Mouse (Mus musculus) ES-CJ7 (cell line): ENCODE data around the gene Olfr1459.

ENCODE experiments used
- DNase-seq: peaks from one replicate; pipeline ENCODE4 v3.0.0; 2011; ENCODE audit warnings: low read depth, low spot score

Olfr1459 gene

DNA sequence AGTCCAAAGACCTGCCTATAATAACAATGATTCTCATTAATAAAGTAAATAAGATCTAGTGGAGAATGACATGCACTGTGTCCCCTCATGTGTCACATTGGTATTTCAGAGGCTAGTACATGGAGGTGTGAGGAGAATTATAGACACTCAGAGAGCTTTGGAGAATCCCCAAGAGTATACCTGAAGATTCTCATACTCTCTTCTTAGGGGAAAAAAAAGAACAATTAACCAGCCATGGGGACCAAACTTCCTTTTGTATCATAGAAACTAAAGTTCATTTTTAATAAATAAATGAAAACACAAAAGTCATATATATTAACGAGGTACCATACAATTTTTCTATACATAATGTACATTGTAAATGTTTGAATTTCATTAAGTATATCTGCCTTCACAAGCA is at the start of gene Olfr1459:
Gene Olfr1459, minus strand, starts transcription at position 101 of the 400 bp plus-strand sequence.
- no peak for DNase-seq

DNA sequence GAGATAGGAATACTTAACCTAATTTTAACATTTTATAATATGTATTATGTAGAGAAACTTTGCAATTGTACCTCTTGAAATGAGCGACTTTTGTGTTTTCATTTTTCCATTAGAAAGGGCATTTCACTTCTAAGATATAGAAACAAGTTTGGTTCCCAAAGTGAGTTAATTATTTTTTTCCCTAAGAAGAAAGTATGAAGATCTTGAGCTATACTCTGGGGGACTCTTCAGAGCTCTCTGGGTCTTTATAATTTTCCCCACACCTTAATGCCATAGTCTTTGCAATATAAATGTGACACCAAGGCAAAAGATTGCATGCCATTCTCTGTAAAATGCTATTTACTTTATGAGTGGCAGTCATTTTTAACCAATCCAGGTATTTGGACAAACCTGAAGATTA is 36.1 kb upstream of the Olfr1459 start, which contains the start of gene Olfr1462:
Gene Olfr1462, plus strand, starts transcription at position 301 of the 400 bp plus-strand sequence.
- no peak for DNase-seq

DNA sequence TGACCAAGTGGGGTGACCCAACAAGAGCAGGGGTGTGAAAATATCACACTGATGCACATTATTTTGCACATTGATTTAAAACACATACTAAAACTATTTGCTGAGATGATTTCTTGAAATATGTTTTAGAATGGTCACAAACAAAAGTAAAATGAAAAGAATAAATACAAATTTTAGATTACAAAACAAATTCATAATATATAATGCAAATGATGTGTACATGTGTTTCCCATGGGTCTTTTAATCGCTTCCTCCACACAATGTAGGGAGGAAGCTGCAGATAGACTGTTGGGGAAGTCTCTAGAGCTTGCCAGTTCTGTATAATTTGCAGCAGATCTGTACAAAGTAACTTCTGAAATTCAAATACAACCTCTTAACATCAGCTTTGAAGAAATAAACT is 13.4 kb upstream of the Olfr1459 start, which contains the start of gene Olfr1461:
Gene Olfr1461, plus strand, starts transcription at position 301 of the 400 bp plus-strand sequence.
- no peak for DNase-seq

DNA sequence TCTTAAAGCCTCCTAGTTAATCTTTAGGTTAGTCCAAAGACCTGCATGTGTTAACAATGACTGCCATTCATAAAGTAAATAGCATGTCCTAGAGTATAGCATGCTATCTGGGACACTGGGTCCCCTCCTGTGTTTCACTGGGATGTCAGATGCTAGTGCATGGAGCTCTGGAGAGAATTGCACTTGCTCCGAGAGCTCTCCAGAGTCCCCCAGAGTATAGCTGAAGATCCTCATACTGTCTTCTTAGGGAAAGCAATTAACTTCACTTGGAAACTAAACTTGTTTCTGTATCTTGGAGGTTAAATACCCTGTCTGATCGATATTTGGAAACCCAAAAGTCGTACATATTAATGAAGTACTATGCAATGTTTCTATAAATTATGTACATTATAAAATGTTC is 42.7 kb downstream of the Olfr1459 start, which contains the start of gene Olfr1458:
Gene Olfr1458, minus strand, starts transcription at position 101 of the 400 bp plus-strand sequence.
- no peak for DNase-seq

DNA sequence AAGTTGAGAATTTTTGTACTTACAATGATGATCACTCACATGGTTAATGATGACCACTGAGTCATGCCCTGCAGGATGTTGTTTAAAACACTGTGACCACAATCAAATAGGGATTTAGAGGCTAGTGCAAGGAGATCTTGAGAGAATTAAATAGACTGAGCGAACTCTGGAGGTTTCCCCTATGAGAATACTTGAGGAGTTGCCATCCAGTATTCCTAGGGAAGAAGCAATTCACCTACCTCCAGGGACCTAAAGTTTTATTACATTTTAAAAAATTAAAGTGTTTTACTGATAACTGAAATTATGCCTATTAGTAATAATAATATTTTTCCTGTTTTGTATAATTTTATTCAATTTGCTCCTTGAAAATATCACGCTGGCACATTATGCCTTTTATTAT is 51.6 kb downstream of the Olfr1459 start, which contains the start of gene Olfr1457:
Gene Olfr1457, minus strand, starts transcription at position 101 of the 400 bp plus-strand sequence.
- DNase-seq: no peak

DNA sequence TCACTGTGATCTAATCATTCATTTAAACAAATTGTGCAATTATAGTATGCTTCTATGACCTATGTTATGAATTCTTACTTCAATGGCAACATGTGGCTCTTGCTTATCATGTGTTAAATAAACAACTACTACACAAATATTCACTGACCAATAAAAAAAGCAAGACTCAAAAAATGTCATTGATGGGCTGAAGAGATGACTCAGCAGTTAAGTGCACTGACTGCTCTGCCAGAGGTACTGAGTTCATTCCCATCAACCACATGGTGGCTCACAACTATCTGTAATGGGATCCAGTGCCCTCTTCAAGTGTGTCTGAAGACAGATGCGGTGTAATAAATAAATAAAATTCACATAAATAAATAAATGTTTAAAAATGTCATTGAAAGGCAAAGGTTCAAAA is 55.4 kb downstream of the Olfr1459 start:
- no peak for DNase-seq
